Mouse (Mus musculus) adipocyte (in vitro differentiated cells): ENCODE data around the gene Diras2.

Experiments used
- DNase-seq: peaks from one replicate; pipeline ENCODE4 v3.0.0-alpha.2; 2016; ENCODE audit warnings: low spot score

Diras2 gene

GRCm38 (mm10) chr13:52552822-52553477 is 21.9 kb upstream of the Diras2 start:
- DNase-seq, result no peak

- DNase-seq, result no peak
These were observed 20.2 kb upstream of the Diras2 start for GRCm38 (mm10) chr13:52551275-52551674.

GRCm38 (mm10) chr13:52550690-52551193 is 19.7 kb upstream of the Diras2 start:
- no peak for DNase-seq

GRCm38 (mm10) chr13:52546288-52546687 is 15.2 kb upstream of the Diras2 start:
- DNase-seq, result peak; percentile 40

GRCm38 (mm10) chr13:52542636-52543035 is 11.6 kb upstream of the Diras2 start:
- DNase-seq, result no peak

GRCm38 (mm10) chr13:52542036-52542526 is 11.0 kb upstream of the Diras2 start:
- no peak for DNase-seq

- no peak for DNase-seq
These were observed 10.4 kb upstream of the Diras2 start for GRCm38 (mm10) chr13:52541385-52542035.

GRCm38 (mm10) chr13:52539461-52539860 is 8.4 kb upstream of the Diras2 start:
- DNase-seq, result no peak

GRCm38 (mm10) chr13:52538588-52539116 is 7.6 kb upstream of the Diras2 start:
- no peak for DNase-seq

GRCm38 (mm10) chr13:52537754-52538587 is 6.9 kb upstream of the Diras2 start:
- DNase-seq, result no peak

- DNase-seq, result peak; percentile 53
These were observed 4.5 kb upstream of the Diras2 start for GRCm38 (mm10) chr13:52535542-52535941.

- DNase-seq, result no peak
These were observed 2.6 kb upstream of the Diras2 start for GRCm38 (mm10) chr13:52533644-52534043.

- peak; percentile 74 for DNase-seq
These were observed 802 bp downstream of the Diras2 start for GRCm38 (mm10) chr13:52530008-52530945.

- no peak for DNase-seq
These were observed 1.7 kb downstream of the Diras2 start for GRCm38 (mm10) chr13:52529188-52529972.

- DNase-seq, result no peak
These were observed 2.3 kb downstream of the Diras2 start for GRCm38 (mm10) chr13:52528786-52529185.

GRCm38 (mm10) chr13:52528281-52528680 is 2.8 kb downstream of the Diras2 start:
- DNase-seq, result no peak

GRCm38 (mm10) chr13:52526249-52527035 is 4.6 kb downstream of the Diras2 start:
- no peak for DNase-seq

GRCm38 (mm10) chr13:52524313-52524712 is 6.8 kb downstream of the Diras2 start:
- no peak for DNase-seq

GRCm38 (mm10) chr13:52521176-52521575 is 9.9 kb downstream of the Diras2 start:
- no peak for DNase-seq
